Mouse (Mus musculus): Measurements from ENCODE around the gene Abcd1.

Abcd1 gene

DNA sequence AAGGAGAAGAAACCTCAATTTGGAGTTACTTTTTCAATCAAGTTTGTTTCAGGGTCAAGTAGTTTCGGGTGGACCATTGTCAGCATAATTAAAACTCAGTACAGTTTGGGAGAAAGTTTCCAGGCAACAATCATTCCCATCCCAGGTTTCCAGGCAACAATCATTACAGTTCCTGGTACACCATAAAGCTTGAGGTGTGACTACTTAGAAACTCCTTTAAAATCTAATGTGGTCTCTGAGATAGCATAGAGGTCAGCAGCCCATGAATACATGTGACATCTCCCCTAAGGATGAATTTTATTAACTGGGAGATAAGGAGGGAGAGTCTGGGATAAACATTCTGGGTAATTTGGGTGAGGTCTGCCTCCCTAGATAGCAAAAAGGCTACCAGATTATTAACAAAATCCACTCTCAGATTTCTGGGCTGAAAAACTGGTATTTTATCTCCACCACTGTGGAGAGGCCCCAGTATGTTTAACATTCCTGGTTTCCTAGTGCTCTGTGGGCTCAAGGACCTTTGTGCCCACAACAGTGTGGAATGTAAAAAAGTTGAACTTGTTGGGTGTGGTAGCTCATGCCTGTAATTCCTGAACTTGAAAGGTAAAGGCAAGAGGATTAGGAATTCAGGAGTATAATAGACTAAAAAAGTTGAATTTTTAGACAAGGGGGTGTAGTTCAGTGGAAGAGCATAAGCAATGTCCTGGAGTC lies 28.5 kb downstream of the Abcd1 start:
- DNase-seq = no peak

DNA sequence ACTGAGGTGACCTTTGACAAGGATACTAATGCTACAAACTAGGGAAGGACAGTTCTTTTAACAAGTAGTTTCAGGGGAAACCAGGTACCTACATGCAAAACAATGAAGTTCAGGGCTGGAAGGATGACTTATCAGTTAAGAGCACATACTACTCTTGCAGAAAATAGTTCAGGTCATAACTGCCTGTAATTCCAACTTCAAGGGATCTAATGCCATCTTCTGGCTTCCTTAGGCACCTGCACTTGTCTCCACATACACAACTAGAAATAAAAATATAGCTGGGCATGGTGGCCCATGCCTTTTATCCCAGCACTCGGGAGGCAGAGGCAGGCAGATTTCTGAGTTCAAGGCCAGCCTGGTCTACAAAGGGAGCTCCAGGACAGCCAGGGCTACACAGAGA lies 32.6 kb downstream of the Abcd1 start:
- no peak for DNase-seq

DNA sequence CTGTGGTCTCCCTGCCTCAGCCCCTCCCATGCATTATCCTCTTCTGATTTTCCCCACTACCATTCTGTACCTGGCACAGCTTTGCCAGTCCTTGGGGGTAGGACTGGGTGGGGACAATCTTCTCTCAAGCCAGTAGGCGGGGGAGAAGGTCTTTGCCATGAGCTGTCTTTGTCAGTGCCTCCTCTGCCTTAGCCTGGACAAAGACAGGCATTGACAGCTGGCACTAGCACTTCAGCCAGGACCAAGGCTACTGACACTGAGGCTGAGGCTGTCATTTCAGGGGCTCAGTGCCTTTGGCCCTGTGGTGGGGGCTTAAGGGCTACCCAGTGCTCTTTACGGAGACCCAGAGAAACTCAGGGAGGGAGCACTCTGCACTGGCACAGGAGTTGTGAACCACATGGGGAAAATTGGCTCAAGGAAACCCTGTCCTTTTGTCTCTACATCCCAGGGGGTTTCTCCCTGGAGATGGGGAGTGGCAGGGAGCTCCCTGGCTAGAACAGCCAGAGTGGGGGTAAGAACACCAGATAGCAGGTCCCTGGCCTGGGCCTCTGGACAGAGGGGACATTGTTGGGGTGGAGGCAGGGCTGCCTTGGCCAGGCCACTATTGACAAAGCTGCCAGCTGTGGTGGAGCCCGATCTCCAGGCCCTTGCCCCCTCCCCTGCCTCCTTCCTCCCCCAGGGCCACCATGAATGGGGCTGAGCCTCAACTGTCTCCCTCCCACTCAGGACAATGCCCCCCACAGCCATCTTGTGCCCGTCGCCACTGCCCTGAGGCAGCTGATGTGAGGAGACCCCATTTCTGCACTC lies 40.1 kb downstream of the Abcd1 start, which contains the start of gene Plxnb3:
Gene Plxnb3, plus strand, starts transcription at position 757 of the 807 bp plus-strand sequence.
- no peak for DNase-seq

DNA sequence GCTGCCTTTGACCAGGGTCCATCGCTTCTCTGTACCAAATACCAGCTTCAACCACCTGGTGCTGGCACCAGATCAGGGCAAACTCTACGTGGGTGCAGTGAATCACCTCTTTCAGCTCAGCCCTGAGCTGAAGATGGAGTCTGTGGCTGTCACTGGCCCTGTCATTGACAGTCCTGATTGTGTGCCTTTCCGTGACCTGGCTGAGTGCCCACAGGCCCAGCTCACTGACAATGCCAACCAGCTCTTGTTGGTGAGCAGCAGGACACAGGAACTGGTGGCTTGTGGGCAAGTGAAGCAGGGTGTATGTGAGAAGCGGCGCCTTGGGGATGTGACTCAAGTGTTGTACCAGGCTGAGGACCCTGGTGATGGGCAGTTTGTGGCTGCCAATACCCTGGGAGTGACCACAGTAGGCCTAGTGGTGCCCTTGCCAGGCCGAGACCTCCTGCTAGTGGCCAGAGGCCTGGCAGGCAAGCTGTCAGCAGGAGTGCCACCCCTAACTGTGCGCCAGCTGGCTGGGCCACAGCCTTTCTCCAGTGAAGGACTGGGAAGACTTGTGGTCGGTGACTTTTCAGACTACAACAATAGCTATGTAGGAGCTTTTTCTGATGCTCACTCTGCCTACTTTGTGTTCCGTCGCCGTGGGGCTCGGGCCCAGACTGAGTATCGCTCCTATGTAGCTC lies 42.4 kb downstream of the Abcd1 start:
- DNase-seq = no peak

DNA sequence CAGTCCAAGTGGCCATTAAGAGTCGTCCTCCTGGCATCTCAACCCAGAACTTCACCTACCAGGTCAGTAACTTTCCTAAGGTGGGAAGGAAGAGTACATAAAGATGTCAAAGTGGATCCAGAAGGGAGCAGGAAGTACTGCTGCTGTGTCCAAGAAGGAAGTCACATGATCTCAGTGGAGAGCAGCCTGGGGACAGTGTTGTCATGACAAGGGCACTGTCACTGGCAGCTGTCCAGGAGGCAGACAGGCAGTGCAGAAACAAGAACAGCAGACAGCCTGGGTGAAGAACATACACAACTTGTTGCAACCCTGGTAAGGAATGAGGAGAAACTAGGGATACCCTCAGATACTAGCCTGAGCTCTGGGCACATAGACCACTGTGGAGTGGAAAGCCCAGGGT lies 48.9 kb downstream of the Abcd1 start:
- peak; percentile 22 for DNase-seq

DNA sequence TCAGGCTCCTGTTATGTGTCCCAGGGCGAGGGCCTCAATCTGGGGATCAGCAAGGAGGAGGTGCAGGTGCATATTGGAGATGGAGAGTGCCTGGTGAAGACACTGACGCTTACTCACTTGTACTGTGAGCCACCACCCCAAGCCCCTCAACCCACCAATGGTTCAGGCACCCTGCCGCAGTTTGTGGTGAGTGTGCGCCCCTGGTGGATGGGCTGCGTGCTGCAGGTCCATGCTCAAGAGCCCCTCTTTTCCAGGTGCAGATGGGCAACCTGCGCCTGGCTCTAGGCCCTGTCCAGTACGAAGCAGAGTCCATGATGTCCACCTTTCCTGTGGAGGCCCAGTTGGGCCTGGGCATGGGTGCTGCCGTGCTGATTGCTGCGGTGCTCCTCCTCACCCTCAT lies 50.9 kb downstream of the Abcd1 start:
- DNase-seq = peak; percentile 21

DNA sequence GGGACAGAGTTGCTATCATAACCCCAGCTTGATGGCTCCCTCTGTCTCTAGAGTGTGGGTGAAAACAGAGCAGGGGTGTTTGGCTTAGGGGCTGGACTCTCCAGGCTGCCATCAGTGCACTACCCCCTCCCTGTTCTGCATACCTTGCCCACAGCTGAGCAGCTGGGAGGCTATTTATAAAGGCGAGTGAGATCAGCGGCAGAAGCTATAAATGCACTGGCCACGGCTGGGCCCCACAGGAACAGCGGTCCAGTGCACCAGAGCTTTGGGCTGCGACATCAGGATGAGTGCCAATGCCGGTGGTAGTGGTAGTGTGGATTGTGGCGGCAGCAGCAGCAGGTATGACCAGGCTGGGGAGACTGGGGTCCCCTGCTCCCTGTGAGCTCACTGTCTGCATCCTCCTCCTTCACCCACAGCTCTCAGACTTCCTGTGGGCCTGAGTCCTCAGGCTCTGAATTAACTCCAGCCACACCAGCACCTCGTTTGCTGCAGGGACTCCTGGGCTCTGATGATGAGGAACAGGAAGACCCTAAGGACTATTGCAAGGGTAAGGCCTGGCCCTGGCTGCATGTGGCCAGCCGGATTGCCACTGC lies 57.9 kb downstream of the Abcd1 start, which contains the start of gene Srpk3:
Gene Srpk3, plus strand, starts transcription at position 238 of the 593 bp plus-strand sequence.
- no peak for DNase-seq

DNA sequence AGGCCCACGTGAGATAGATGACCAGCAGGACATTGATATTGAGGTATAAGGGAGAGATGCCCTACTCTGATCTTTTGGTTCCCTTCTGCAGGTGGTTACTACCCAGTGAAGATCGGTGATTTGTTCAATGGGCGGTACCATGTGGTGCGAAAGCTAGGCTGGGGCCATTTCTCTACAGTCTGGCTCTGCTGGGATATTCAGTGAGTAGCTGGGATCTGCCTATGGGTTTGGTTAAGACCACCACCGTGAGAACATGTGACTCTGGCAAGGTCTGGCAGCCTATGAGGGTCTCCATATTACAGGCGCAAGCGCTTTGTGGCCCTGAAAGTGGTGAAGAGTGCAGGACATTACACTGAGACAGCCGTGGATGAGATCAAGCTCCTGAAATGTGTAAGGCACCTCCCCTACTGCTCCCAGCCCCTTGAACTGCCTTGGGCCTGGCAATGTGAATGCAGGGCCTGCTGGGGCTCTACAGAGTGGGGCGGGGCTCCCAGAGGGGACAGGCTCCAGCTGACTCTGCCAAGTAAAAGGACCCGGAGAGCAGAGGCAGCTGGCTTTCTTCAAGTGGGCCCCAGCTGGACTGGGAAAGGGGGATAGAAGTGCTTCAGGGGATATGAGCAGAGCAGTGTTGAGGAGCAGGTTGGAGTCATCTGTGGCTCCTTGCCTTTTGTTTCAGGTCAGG lies 58.5 kb downstream of the Abcd1 start:
- no peak for DNase-seq

DNA sequence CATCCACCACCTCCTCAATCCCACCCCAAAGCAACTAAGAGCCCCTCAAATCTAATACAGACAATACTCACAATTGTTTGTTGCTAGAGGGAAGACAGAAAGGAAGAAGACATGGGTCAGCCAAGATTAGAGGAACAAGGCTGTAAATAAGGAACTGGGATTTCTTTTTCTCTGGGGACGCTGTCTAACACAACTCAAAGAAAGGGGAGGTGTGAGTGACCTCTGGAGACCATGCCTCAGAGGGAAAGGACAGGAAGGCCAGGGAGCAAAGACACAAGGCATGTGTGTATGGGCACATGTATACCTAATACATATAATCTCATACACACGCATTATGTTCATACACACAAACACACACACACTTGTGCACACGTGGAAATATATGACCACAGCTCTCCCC lies 65.8 kb downstream of the Abcd1 start:
- DNase-seq = no peak

DNA sequence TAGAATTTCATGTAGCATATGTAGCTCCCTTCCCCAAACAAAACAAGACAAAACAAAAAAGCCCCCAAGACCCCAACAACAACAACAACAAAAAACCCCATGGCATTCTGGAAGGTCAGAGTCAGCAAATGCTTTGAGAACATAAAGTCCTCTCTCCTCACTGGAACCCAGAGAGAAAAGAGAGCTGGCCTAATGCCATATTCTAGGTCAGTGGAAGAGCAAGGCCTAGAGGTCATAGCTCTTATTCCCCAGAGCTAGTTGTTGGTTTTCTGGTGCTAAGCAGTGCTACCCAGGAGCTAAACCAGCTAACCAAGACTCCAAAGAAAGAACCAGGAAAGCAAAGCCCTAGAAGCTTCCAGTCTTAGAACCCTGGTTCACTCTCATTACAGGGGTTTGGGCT lies 69.3 kb downstream of the Abcd1 start:
- no peak for DNase-seq

DNA sequence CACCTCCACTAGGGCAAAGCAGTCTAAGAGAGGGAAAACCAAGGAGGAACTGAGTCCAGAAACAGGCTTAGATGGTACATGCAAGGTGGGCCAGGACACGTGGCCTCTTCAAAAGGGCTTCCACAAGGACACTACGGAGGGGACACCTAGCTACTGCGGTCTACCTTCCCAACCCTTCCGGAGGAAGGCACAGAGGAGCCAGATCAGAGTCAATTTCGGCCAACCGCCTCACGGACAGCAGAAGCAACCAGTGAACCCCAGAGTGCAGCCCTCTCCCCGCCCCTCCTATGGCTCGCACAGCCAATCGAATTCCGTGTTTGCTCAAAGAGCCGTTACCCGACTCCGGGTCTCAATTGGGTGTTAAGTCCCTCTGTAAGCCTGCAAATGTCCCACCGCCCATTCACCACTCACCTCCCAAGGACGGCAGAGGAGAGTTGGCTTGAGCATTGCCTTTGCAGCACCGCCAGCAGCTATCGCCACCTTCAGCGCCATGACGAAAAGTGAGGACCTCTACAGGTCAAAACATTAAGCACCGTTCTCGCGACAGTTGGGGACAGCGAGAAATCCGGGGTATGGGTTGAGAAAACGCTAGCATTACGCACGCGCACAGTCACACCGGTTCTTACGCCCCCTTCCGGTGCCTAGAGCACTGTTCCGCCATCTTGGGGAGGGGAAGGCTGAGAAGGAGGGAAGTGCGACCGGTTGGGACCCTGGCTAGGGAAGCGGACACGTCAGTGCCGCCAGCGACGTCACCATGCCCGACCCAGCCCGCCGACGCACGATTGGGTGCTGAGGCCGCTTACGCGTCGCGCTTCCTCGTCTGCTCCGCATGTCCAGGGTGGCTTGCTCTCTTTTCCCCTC lies 70.2 kb downstream of the Abcd1 start, which contains the start of the genes Idh3g and Ssr4:
Gene Idh3g, minus strand, starts transcription at position 534 of the 861 bp plus-strand sequence.
Gene Ssr4, plus strand, starts transcription at position 665 of the 861 bp plus-strand sequence.
- DNase-seq = peak; percentile 90

DNA sequence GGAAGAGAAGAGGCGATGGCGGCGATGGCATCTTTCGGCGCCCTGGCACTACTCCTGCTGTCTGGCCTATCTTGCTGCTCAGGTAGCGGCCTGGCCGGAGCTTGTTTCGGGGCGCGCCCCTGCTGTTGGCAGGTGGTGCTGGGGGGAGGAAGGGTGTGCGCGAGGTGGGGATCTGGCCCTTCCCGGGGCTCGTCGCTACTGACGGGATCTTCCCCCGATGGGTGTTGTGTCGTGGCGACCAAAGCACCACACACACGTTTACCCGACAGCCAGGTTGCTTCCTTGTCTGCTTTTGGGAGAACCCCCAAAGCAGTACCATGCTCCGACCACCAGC lies 70.8 kb downstream of the Abcd1 start:
- no peak for DNase-seq

All from liver (tissue).